Mouse (Mus musculus): ENCODE measurements at regions not wholly inside any gene's neighbourhood (a gene's known extent, or its start where the extent isn't known, plus 50 kb on each side); places are given as distances from the start of the nearest gene placed in this dataset.

DNA sequence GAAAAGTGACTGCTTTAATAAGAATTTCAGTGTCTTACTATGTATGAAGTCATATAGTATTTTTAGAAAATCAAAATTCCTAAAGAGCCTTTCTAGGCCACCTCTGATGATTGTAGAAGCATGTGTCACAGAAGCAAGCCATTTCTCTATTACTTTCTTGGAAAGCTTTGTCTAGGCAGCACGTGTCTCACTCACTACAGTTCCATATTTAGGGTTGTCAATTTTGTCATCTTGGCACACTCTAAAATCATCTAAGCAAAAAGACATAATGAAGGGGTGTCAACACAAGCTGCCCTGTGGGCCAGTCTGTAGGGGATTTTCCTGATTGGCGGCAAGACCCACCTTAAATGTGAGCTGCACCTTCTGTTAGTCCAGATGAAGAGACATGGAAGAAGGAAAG lies 723.1 kb upstream of the Brinp1 start:
- no peak for TF ChIP-seq CTCF (IDR thresholded peaks at IDR 0.05; ENCODE audit: extremely low read depth, insufficient read depth, low read length)
- no peak for TF ChIP-seq POLR2A (IDR thresholded peaks at IDR 0.05; ENCODE audit: extremely low read depth, insufficient read depth, low read length)
